Mouse (Mus musculus): ENCODE data around the gene Zbtb7a. TPM values are rescaled to one million over a fixed set of nuclear protein-coding genes. Genes with fewer than 3 reads are reported as not detected.
"Not testable (repeated sequence)": the region's sequence is repeated elsewhere in the genome, so short reads cannot be mapped to it uniquely, and the experiment has no call there.

The Zbtb7a gene
- total RNA-seq, 2 experiments from 2014 or later: 10.1 to 11.5 TPM

DNA sequence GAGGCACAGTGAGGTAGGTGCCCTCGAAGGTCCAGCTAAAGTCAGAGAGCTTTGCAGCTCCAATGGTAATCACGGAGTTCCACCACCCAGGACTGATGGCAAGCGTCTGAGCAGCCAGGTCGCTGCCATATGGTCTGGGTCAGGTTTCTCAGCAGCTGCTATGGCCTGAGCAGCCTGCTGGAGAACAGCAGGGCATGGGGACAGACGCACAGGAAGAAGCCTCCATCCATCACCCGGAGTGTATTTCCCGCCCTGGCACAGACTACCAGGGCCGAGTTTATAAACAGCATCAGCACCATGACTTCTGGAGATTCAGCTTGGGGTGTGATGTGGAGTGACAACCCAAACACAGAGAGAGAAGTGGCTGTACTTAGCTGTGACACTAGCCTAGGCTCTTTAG is 30.1 kb downstream of the Zbtb7a start:
- ATAC-seq (replicated peaks; ENCODE audit: low FRiP score, poor library complexity, severe bottlenecking): no peak

DNA sequence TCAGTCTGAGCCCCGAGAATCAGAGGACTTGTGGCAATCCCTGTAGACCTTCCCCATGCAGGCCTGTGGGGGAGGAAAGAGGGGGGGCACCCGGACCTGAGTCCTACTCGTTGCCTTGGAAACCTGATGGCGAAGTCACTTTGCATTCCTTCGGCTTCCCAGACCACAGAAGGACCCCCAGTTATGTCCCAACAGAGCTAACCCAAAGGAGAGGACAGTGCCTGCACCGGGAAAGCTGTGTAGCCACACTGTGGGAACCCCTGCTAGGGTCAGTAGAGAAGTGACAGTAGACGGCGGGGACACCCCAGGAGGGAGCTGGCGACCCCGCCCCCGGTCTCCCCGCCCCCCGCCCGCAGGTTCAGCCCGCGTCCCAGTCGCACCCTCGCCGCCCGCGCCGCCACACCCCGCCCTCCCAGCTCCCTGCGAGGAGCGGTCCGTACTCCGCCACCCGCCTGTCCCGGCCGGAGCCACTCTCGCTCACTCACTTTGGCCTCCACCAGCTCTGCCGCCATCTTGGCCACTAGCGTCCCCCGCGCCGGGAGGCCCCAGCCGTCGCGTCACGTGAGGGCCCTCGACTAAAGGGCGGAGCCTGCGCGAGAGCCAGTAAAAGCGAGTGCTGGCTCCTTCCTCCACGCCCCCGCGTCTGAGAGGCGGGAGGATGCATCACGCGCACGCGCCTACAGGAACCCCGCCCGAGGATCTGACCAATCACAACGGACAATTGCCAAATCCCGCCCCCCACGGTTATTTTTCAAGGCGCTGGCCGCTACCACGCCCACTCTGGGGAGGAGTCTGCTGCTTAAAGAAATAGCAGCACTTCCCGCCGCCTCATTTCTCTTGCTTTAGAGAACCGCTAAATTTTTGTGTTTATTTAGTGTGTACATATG is 32.4 kb downstream of the Zbtb7a start, which contains the start of gene Pias4:
Pias4 (minus strand) TSS at position 724 of the 887 bp plus-strand sequence.
- ATAC-seq (replicated peaks; ENCODE audit: low FRiP score, poor library complexity, severe bottlenecking): peak; percentile 93

DNA sequence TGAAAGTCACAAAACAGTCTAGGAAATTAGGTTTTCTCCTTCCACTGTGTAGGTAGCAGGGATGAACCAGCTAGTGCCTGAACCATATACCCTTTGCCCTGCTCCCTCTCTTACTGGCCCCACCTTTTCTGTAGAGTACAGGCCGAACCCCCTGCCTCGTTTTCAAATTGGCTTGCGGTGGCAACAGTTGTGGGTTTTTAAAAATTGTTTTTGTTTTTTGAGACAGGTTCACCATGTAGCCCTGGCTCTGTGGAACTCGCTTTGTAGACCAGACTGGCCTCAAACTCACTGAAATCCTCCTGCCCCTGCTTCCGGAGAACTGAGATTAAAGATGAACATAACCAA is 33.0 kb downstream of the Zbtb7a start:
- ATAC-seq (replicated peaks; ENCODE audit: low FRiP score, poor library complexity, severe bottlenecking): peak; percentile 45

DNA sequence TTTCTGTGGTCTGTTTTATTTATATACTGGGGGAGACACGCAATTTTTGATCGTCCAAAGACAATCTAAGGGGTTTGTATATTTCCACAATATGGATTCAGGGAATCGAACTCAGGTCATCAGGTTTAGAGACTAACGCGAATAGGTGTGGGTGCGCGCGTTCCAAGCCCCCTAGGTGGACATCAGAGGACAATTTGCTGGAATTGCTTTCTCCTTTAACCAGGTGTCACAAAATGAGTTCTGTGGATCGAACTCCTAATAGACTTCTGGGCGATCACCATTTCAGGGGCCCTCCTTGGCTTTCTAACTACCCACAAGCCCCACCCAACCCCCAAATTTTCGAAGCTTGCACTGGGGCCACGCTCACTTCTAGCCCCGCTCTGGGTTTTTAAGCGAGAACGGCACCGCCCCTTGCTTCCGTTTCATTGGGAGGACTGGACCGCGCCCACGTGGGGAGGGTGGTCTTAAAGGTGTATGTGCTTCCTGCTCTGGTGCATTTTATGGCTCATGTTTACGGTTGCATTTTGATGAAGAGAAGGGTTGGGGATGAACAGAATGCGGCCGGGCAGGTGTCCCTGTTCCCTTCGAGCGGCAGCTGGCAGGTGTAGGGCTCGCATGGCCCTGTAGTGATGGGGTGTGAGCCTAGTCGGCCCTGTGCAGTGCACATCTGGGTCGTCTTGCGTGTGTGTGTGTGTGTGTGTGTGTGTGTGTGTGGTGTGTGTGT is 33.7 kb downstream of the Zbtb7a start:
- ATAC-seq (replicated peaks; ENCODE audit: low FRiP score, poor library complexity, severe bottlenecking): peak; percentile 63

DNA sequence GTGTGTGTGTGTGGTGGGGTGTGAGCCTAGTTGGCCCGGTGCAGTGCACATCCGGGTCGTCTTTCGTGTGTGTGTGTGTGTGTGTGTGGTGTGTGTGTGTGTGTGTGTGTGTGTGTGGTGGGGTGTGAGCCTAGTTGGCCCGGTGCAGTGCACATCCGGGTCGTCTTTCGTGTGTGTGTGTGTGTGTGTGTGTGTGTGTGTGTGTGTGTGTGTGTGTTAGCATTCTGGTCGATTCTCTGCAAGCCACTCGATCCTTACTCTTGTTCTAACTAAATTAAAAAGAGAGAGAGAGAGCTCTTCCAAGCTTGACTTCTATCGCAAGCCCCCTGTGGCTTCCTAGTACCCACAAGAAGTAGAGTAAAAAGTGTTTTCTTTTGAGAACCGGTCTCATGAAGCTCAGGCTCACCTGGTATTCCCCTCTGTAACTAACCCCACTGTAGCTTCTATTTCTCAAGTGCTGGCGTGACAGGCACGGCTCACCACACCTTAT is 34.4 kb downstream of the Zbtb7a start:
- not testable (repeated sequence) for ATAC-seq (replicated peaks; ENCODE audit: low FRiP score, poor library complexity, severe bottlenecking)

DNA sequence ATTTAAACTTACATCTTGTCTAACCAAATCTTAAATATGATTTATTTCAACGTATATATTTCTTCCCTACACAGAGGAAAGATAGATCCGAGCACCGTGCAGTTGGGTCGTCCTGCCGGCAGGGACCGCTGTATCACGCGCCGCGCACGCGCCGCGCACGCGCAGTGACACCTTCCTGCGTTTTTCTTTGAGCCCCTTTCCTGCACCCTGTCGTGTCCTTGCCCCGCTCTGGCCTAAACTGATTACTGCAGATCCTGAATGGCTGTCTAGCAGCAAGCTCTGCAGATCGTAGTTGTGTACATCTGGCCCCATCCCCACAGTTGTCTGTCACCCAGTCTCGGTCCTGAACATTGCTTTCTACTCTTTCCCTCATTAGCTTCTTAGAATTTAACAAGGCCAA is 38.1 kb downstream of the Zbtb7a start:
- peak; percentile 44; the same call in 1 of the 2 replicates for ATAC-seq (replicated peaks; ENCODE audit: low FRiP score, poor library complexity, severe bottlenecking)

DNA sequence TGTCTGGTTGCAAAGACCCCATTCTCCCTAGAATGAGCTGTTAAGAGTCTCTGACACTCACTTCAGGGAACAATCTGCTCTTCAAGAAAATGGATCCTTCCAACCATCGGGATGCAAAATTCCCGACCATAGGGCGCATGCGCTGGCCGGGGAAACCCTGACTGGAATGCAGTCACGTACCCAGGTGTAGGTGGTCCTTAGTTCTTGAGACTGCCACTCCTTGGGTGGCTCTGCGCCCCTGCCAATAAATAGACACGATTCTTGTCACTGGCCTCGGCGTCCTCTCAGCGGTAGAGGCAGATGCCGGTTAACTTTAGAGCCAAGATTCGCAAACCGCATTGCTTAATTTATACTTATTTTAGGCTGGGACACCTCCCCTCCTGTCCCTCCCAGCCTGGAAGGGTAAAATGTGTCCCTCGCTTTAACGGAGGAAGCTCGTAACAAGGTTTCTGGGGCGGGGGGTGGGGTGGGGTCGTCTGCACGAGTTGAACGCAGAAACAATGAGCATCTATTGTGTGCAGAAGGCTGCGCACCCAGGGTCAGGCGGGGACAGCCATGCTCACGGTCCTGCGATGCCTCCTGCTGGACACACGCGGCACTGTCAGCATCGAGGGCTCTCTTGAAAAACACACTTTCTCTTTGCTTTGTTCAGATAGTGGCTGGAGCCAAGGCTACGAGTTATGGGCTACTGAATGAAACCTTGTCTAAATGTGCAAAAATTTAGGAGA is 39.8 kb downstream of the Zbtb7a start:
- ATAC-seq (replicated peaks; ENCODE audit: low FRiP score, poor library complexity, severe bottlenecking): peak; percentile 64

DNA sequence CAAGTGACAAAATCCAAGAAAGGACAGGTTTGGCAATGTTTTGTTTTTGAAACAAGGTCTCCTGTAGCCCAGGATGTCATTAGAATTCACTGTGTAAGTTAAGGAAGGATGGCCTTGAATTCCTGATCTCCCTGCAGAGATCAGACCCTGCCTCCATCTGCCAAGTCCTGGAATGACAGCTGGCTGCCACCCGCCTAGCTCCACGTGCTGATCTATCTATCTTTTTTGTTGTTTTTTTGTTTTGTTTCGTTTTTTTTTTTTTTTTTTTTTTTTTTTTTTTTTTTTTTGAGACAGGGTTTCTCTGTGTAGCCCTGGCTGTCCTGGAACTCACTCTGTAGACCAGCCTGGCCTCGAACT is 40.3 kb downstream of the Zbtb7a start:
- peak; percentile 3; the same call in 1 of the 2 replicates for ATAC-seq (replicated peaks; ENCODE audit: low FRiP score, poor library complexity, severe bottlenecking)

DNA sequence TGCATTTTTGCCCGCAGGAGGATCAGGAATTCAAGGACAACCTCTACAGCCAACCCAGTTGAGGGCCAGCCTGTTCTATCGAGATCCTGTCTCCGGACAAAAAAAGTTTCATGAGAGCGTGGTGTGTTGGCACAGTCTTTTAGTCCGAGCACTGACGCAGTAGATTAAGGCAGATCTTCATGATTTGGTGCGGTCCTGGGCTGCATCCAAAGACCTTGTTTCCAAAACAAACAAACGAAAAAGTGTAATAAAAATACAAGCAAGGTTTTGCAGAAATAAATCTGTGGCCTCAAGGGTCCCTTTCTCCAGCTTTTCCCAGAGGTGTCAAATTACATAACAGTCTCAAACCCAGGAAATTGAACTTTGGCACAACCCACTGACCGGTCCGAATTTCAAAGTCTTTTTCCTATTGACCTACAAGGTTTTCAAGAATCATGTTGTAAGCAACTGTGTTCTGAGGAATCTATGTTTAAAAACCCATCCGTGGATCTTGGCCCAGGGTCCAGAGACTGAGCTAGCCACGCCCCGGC is 41.0 kb downstream of the Zbtb7a start:
- no peak; the same call in 1 of the 2 replicates for ATAC-seq (replicated peaks; ENCODE audit: low FRiP score, poor library complexity, severe bottlenecking)

DNA sequence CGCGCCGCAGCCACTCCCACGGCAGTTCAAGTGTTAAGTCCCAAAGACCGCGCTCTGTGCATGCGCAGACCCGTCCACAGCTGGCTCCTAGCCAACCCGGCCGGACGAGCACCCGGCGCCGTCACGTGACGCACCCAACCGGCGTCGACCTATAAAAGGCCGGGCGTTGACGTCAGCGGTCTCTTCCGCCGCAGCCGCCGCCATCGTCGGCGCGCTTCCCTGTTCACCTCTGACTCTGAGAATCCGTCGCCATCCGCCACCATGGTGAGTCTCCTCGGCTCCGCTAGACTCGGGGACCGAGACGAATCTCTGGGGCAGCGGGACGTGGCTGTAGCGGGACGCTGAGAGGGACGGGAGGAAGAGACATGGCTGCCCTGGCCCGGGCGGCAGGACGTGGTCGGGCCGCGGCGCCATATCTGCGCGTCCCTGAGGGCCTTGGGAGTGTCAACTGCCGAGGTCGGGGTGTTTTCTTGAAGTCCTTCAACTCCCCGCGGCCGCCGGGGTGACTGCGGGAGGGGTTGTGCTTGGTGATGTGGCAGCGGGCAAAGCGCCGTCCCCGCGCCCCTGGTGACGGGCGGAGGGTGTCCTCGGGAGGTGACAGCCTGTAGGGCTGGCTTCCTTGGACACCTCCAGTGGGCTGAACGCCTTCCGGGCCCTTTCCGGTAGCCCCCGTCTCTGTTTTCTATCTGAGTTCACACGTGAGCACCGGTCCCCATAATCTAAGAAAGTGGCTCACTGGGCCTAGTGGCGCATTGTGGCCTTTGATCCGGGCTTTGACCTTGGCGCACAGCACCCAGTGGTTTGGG is 41.6 kb downstream of the Zbtb7a start, which contains the start of gene Eef2:
Eef2 (plus strand) TSS at position 166 of the 806 bp plus-strand sequence.
- peak; percentile 67 for ATAC-seq (replicated peaks; ENCODE audit: low FRiP score, poor library complexity, severe bottlenecking)

DNA sequence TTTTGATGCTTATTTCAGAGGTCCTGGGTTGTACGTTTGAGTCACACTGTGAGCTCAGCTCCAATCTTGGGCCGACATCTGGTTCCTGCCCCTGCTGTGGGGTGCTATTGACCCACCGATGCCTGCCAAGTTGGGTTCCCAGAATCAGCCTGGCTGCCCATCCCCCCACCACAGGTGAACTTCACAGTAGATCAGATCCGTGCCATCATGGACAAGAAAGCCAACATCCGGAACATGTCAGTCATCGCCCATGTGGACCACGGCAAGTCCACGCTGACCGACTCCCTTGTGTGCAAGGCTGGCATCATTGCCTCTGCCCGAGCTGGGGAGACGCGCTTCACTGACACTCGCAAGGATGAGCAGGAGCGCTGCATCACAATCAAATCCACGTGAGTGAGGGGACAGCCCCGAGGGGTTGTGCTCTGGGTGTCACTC is 42.5 kb downstream of the Zbtb7a start:
- peak; percentile 10; the same call in 1 of the 2 replicates for ATAC-seq (replicated peaks; ENCODE audit: low FRiP score, poor library complexity, severe bottlenecking)

DNA sequence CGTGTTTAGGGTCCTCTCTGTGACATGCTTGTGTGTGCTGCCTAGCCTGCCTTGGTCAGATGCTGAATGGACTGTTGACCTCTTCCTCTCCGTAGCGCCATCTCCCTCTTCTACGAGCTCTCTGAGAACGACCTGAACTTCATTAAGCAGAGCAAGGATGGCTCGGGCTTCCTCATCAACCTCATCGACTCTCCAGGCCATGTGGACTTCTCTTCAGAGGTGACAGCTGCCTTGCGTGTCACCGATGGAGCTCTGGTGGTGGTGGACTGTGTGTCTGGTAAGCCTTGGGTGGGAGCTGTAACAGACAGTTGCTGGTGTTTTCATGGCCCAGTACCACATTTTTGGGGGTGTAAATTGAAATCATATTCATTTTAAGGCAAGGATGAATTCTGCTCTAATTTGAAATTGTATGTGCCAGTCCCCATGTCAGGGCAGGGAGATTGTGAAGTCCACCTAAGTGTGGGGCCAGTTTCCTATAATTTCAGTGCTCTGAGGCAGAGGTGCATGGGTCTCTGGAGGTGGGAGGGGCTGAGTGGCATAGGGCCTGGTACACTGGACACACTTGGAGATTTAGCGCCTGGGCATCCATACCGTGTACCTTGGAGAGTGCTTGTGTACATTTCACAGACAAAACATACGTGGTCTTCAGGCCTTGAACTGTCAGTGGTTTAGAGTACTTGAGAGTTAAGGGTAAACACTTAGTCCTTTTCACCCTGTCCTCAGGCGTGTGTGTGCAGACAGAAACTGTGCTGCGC is 43.1 kb downstream of the Zbtb7a start:
- no peak for ATAC-seq (replicated peaks; ENCODE audit: low FRiP score, poor library complexity, severe bottlenecking)

DNA sequence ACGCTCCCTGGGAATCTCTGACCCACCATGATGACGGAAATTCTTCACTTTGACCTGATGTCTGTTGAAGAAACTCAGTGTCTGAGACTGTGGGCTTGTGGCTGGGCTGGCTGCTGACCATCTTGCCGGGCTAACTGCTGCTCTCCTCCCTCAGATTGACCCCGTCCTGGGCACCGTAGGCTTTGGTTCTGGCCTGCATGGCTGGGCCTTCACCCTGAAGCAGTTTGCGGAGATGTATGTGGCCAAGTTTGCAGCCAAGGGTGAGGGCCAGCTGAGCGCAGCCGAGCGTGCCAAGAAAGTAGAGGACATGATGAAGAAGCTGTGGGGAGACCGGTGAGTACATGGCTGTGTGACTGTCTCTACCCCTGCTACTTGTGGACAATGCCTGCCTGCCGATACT is 43.9 kb downstream of the Zbtb7a start:
- no peak for ATAC-seq (replicated peaks; ENCODE audit: low FRiP score, poor library complexity, severe bottlenecking)

DNA sequence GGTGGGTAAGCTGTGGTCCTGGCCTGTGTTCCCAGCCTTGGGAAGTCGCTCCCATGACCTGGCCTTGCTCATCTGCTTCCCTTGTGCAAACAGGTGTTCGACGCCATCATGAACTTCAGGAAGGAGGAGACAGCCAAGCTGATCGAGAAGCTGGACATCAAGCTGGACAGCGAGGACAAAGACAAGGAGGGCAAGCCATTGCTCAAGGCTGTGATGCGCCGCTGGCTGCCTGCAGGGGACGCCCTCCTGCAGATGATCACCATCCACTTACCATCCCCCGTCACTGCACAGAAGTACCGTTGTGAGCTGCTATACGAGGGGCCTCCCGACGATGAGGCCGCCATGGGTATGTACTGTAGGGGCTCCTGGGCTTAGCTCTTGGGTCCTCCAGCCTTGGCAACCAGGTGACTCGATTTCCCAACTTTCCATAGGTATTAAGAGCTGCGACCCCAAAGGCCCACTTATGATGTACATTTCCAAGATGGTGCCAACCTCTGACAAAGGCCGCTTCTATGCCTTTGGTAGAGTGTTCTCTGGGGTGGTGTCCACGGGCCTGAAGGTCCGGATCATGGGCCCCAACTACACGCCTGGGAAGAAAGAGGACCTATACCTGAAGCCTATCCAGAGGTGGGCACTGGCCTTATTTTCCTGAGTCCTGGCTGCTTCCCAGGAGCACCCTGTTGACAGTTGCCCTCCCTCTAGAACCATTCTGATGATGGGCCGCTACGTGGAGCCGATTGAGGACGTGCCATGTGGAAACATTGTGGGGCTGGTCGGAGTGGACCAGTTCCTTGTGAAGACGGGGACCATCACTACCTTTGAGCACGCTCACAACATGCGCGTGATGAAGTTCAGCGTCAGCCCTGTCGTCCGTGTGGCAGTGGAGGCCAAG is 44.7 kb downstream of the Zbtb7a start:
- ATAC-seq (replicated peaks; ENCODE audit: low FRiP score, poor library complexity, severe bottlenecking): no peak

DNA sequence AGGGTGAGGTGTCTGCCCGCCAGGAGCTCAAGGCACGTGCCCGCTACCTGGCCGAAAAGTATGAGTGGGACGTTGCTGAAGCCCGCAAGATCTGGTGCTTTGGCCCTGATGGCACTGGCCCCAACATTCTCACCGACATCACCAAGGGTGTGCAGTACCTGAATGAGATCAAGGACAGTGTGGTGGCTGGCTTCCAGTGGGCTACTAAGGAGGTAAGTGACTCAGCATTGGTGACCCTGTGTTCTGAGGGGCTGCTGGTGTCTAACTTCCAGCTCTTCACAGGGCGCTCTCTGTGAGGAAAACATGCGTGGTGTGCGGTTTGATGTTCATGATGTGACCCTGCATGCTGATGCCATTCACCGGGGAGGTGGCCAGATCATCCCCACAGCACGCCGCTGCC is 45.9 kb downstream of the Zbtb7a start:
- no peak for ATAC-seq (replicated peaks; ENCODE audit: low FRiP score, poor library complexity, severe bottlenecking)

DNA sequence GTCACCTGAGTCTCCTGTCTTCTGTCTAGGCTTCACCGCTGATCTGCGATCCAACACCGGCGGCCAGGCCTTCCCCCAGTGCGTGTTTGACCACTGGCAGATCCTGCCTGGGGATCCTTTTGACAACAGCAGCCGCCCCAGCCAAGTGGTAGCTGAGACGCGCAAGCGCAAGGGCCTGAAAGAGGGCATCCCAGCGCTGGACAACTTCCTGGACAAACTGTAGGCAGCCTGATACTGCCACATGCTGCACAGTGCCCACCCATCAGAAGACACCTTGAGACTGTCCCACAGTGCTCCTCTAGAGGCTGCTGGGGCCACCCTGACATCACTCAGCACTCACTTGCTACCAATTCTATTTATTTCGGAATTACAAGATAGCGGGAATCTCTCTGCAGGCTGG is 46.8 kb downstream of the Zbtb7a start:
- not testable (repeated sequence) for ATAC-seq (replicated peaks; ENCODE audit: low FRiP score, poor library complexity, severe bottlenecking)

All from erythroblast, adult 5-6 weeks (primary cell).